Mouse (Mus musculus) embryonic facial prominence, embryonic 14.5 days (tissue): Measurements from ENCODE around the gene Oxct2a. TPM values are rescaled to one million over a fixed set of nuclear protein-coding genes. Genes with fewer than 3 reads are reported as not detected.
A peak's percentile ranks its signal among the peaks of the same experiment; 100 is the strongest.
"Not testable (repeated sequence)": the region's sequence is repeated elsewhere in the genome, so short reads cannot be mapped to it uniquely, and the experiment has no call there.

Source experiments
- ATAC-seq: fragments of 200-750 bp; cut with Nextera tagmentation; 2 replicates; pipeline ENCODE4 v1.8.0; 2017; ENCODE audit warnings: low read depth, moderate number of reproducible peaks, moderate TSS enrichment
- DNase-seq: peaks from one replicate; pipeline ENCODE4 v3.0.0-alpha.2; 2015; ENCODE audit warnings: low spot score
- H3K27ac ChIP-seq: fragments of 300-500 bp; sonication (generic); replicated peaks from 2 replicates; pipeline ENCODE4 v1.5.1; 2014; ENCODE audit warnings: low read depth, mild to moderate bottlenecking, low read length, moderate library complexity
- H3K27me3 ChIP-seq: fragments of 300-500 bp; sonication (generic); replicated peaks from 2 replicates; pipeline ENCODE4 v1.6.1; 2014; ENCODE audit warnings: low read length; ENCODE audit not compliant: control insufficient read depth, insufficient read depth
- H3K36me3 ChIP-seq: fragments of 300-500 bp; sonication (generic); 2 replicates; pipeline ENCODE4 v1.6.1; 2014; ENCODE audit warnings: low read length, mixed read lengths; ENCODE audit not compliant: control insufficient read depth, insufficient read depth
- H3K4me1 ChIP-seq: fragments of 300-500 bp; sonication (generic); 2 replicates; pipeline ENCODE4 v1.6.1; 2014; ENCODE audit warnings: antibody characterized with exemption, low read length; ENCODE audit not compliant: control insufficient read depth, insufficient read depth
- H3K4me2 ChIP-seq: fragments of 300-500 bp; sonication (generic); 2 replicates; pipeline ENCODE4 v1.6.1; 2014; ENCODE audit warnings: low read depth, mild to moderate bottlenecking, low read length, moderate library complexity, mixed read lengths
- H3K4me3 ChIP-seq: fragments of 300-500 bp; sonication (generic); 2 replicates; pipeline ENCODE4 v1.5.1; 2014; ENCODE audit warnings: low read depth, mild to moderate bottlenecking, low read length
- H3K9ac ChIP-seq: fragments of 300-500 bp; sonication (generic); 2 replicates; pipeline ENCODE4 v1.6.1; 2014; ENCODE audit warnings: low read depth, mild to moderate bottlenecking, low read length, moderate library complexity, mixed read lengths
- H3K9me3 ChIP-seq: fragments of 300-500 bp; sonication (generic); 2 replicates; pipeline ENCODE4 v1.6.1; 2016; ENCODE audit warnings: low read length; ENCODE audit not compliant: control insufficient read depth
- WGBS: fragments of 180-500 bp; shearing (Covaris S2); extraction: QIAGEN DNeasy Blood & Tissue Kit; methylation state at CpG from one replicate; pipeline ENCODE4 v1.1.7; 2014; 5-methylcytosine and 5-hydroxymethylcytosine counted together
- polyA plus RNA-seq: library from polyadenylated mRNA; unstranded; fragments of >200 nt; fragmentation: Nextera tagmentation; extraction: Ambion mirVana; gene quantifications from 2 replicates; pipeline ENCODE4 v1.2.1, GENCODE M21; 2014

Gene Oxct2a
- polyA plus RNA-seq, 1 experiment from 2014 or later = not detected

- Histone ChIP-seq H3K9me3 (no peaks in the 10 kb centered on the region), H3K36me3 (no peaks in the 10 kb centered on the region), H3K4me1 (no peaks in the 10 kb centered on the region), H3K27me3 (no peaks in the 10 kb centered on the region), H3K9ac (no peak overlapping the region), H3K4me3 (no peak overlapping the region), H3K4me2 (no peak overlapping the region), H3K27ac (no peak overlapping the region)
- ATAC-seq = no peak
- DNase-seq = no peak
- 70% methylated on average over 6 of the region's 6 CpGs for WGBS
These were observed 5.5 kb upstream of the Oxct2a start for GRCm38 (mm10) chr4:123328946-123329345.

- Histone ChIP-seq H3K27me3 (peaks cover 5% of the 10 kb centered on the region), H3K4me1 (no peaks in the 10 kb centered on the region), H3K36me3 (no peaks in the 10 kb centered on the region), H3K27ac (no peak overlapping the region), H3K9ac (no peak overlapping the region), H3K9me3 (no peaks in the 10 kb centered on the region), H3K4me2 (no peak overlapping the region), H3K4me3 (no peak overlapping the region)
- 68% methylated on average over 3 of the region's 3 CpGs for WGBS
- ATAC-seq (no peak), DNase-seq (no peak)
These were observed 4.2 kb upstream of the Oxct2a start for GRCm38 (mm10) chr4:123327630-123328029.

- Histone ChIP-seq H3K9ac (no peak overlapping the region), H3K4me1 (no peaks in the 10 kb centered on the region), H3K27ac (no peak overlapping the region), H3K4me2 (no peak overlapping the region), H3K27me3 (peaks cover 9% of the 10 kb centered on the region), H3K9me3 (no peaks in the 10 kb centered on the region), H3K36me3 (no peaks in the 10 kb centered on the region), H3K4me3 (no peak overlapping the region)
- no peak for DNase-seq
- no peak; the same call in 1 of the 2 replicates for ATAC-seq
- 67% methylated on average over 3 of the region's 3 CpGs for WGBS
These were observed 2.7 kb upstream of the Oxct2a start for GRCm38 (mm10) chr4:123326087-123326486.

- H3K27ac ChIP-seq, DNase-seq, H3K9me3 ChIP-seq, H3K27me3 ChIP-seq, H3K9ac ChIP-seq, H3K36me3 ChIP-seq, H3K4me1 ChIP-seq: not testable (repeated sequence)
- Histone ChIP-seq H3K4me2 (peak overlapping the region; percentile 52), H3K4me3 (peak overlapping the region; percentile 29)
- 21% methylated on average over 5 of the region's 38 CpGs for WGBS
- peak; percentile 27; the same call in 1 of the 2 replicates for ATAC-seq
These were observed 524 bp downstream of the Oxct2a start for GRCm38 (mm10) chr4:123322910-123323309.

- H3K27me3 ChIP-seq = no peaks in the 10 kb centered on the region
- 79% methylated on average over 3 of the region's 3 CpGs for WGBS
- no peaks in the 10 kb centered on the region for H3K36me3 ChIP-seq
- ATAC-seq = no peak
- no peak overlapping the region for H3K27ac ChIP-seq
- no peaks in the 10 kb centered on the region for H3K4me1 ChIP-seq
- H3K4me3 ChIP-seq = no peak overlapping the region
- no peak overlapping the region for H3K9ac ChIP-seq
- no peak overlapping the region for H3K4me2 ChIP-seq
- no peaks in the 10 kb centered on the region for H3K9me3 ChIP-seq
- no peak for DNase-seq
These were observed 8.9 kb downstream of the Oxct2a start for GRCm38 (mm10) chr4:123314497-123314896.

GRCm38 (mm10) chr4:123313010-123313409 is 10.4 kb downstream of the Oxct2a start:
- no peaks in the 10 kb centered on the region for H3K27me3 ChIP-seq
- ATAC-seq = no peak
- WGBS = 85% methylated on average over 6 of the region's 6 CpGs
- H3K27ac ChIP-seq = no peak overlapping the region
- H3K9ac ChIP-seq = no peak overlapping the region
- DNase-seq = no peak
- H3K4me1 ChIP-seq = no peaks in the 10 kb centered on the region
- no peak overlapping the region for H3K4me2 ChIP-seq
- H3K4me3 ChIP-seq = no peak overlapping the region
- no peaks in the 10 kb centered on the region for H3K36me3 ChIP-seq
- no peaks in the 10 kb centered on the region for H3K9me3 ChIP-seq

- H3K36me3 ChIP-seq = no peaks in the 10 kb centered on the region
- WGBS = 83% methylated on average over 7 of the region's 7 CpGs
- DNase-seq (peak; percentile 56), ATAC-seq (peak; percentile 39; the same call in 1 of the 2 replicates)
- no peak overlapping the region for H3K9ac ChIP-seq
- H3K4me2 ChIP-seq = no peak overlapping the region
- H3K27me3 ChIP-seq = no peaks in the 10 kb centered on the region
- no peak overlapping the region for H3K27ac ChIP-seq
- H3K9me3 ChIP-seq = no peaks in the 10 kb centered on the region
- H3K4me1 ChIP-seq = no peaks in the 10 kb centered on the region
- H3K4me3 ChIP-seq = no peak overlapping the region
These were observed 11.6 kb downstream of the Oxct2a start for GRCm38 (mm10) chr4:123311845-123312244.

GRCm38 (mm10) chr4:123308292-123308691 is 15.1 kb downstream of the Oxct2a start:
- Histone ChIP-seq H3K4me2 (no peak overlapping the region), H3K27ac (no peak overlapping the region), H3K9ac (no peak overlapping the region), H3K4me3 (no peak overlapping the region), H3K36me3 (peaks cover 7% of the 10 kb centered on the region), H3K4me1 (no peaks in the 10 kb centered on the region), H3K27me3 (no peaks in the 10 kb centered on the region), H3K9me3 (no peaks in the 10 kb centered on the region)
- 53% methylated on average over 3 of the region's 3 CpGs for WGBS
- no peak for DNase-seq
- no peak for ATAC-seq

GRCm38 (mm10) chr4:123306999-123307398 is 16.4 kb downstream of the Oxct2a start:
- H3K27ac ChIP-seq = no peak overlapping the region
- H3K4me3 ChIP-seq = no peak overlapping the region
- no peaks in the 10 kb centered on the region for H3K27me3 ChIP-seq
- DNase-seq (no peak), ATAC-seq (no peak)
- no peaks in the 10 kb centered on the region for H3K4me1 ChIP-seq
- no peaks in the 10 kb centered on the region for H3K9me3 ChIP-seq
- H3K36me3 ChIP-seq = peaks cover 20% of the 10 kb centered on the region
- WGBS = 81% methylated on average over 10 of the region's 10 CpGs
- H3K4me2 ChIP-seq = no peak overlapping the region
- no peak overlapping the region for H3K9ac ChIP-seq
